Mouse (Mus musculus) T-helper 2 cell (primary cell): ENCODE results near the gene Btbd9.

Source experiments
- in situ Hi-C: fragments of 300-600 bp; cut with MboI, MseI; formaldehyde crosslinking; loops from one replicate; pipeline ENCODE4 v1.15.1; 2025; ENCODE audit warnings: high pct_unique_total_duplicates

Btbd9 gene

DNA sequence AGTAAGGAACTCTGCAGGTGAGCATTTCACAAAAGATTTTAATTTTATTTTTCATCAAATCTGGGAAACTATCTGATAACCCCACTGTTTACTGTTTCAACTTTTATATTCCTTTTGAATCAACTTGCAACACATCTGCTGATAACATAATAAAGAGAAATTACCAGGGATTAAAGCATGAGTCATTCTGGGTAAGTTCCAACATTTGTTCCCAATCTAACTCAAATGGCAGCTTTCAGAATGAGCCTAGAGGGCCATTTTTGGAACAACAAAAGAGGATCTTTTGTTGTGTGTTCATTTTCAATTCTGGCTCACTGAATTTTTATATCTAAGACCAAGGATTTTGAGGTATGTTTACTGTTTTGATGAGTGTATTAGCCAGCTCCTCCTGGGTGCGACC, 185.1 kb downstream of the Btbd9 start:
- in situ Hi-C loops: no loop called here

DNA sequence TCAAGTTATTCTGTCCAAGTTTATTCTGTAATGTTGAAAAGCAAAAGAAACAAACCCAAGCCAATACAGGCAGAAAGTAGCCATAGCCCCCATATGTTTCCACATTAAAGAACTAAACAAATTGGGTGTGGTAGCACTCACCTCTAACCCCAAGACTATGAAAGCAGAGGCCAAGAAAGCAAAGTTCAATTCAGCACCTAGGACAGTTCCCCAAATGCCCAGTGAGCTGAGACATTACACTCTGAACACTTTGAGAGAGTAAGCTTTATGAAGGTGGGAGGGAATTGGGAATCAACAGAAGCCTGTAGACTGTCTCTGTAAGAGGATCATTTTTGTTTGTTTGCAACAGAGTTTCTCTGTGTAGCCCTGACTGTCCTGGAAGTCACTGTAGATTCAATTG, 186.6 kb downstream of the Btbd9 start:
- in situ Hi-C loops: no loop called here

DNA sequence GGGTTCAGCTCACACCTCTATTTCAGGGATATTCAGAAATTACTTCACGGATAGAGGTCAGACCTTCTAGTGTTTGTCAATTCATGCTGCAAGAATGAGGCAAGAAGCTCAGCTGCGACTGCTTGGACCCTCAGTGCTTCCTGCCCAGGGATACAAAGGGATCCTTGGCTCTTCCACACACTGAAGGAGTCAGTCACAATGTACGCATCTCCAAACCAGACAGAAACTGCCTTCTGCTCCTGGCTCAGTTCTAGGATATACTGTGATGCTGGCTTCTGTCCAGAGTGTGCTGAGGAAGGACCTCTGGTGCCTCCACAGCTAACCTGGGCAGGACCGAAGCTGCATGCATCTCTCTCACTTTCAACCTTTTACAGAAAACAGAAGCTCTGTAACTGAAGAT, 187.5 kb downstream of the Btbd9 start:
- in situ Hi-C loops: no loop called here

DNA sequence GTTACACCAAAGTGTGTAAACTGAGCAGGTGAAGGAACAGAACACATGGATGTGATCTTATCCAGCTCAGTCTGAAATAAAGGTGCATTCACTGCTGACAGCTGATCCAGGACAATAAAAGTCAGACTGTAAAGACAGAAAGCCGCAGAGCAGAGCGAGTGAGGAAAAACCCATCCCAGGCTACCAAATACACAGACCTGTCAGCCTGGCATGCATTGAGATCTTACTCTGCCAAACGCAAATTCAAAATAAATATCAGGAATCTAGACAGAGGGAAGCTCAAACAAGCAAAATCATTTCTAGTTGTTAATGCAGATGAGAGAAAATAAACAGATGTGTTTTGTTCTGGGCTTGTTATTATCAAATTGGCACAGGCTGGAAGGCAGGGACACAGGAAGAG, 187.9 kb downstream of the Btbd9 start:
- in situ Hi-C loops: no loop called here

DNA sequence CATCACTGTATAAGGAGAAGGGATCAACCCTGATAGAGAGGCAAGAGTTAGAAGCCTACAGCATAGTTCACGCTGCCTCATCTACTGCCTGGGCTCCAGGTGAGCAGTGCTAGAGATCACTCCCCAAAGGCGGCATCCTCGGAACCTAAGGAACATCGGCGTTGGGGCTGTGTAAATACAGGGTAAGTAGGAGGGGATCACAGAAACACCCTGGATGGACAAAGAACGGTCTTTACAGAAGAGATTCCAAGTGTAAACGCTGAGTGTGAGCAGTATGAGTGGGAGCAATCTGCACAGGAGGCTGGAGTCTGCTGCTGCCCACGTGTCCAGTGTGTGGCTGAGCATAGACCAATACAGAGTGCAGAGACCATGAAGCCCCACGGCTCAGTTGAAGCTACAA, 190.0 kb downstream of the Btbd9 start:
- in situ Hi-C loops: no loop called here

DNA sequence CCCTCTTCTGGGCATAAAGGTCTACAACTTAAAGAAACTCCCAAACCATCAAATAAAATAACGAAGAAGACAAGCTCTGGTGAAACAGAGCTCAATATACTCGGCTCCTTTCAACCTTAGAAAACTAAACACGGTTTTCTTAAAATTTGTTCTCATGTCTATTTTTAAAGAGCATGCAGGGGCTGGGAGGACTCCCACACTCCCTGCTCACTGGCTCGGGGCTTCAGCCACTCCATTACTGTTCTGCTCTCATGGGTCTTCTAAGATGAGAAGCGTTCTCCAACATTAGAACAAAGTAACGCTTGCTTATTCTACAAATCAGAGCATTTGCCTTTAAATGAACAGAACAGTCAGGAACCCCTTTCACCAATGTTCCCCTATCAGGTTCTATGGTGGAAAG, 192.6 kb downstream of the Btbd9 start:
- in situ Hi-C loops: no loop called here

DNA sequence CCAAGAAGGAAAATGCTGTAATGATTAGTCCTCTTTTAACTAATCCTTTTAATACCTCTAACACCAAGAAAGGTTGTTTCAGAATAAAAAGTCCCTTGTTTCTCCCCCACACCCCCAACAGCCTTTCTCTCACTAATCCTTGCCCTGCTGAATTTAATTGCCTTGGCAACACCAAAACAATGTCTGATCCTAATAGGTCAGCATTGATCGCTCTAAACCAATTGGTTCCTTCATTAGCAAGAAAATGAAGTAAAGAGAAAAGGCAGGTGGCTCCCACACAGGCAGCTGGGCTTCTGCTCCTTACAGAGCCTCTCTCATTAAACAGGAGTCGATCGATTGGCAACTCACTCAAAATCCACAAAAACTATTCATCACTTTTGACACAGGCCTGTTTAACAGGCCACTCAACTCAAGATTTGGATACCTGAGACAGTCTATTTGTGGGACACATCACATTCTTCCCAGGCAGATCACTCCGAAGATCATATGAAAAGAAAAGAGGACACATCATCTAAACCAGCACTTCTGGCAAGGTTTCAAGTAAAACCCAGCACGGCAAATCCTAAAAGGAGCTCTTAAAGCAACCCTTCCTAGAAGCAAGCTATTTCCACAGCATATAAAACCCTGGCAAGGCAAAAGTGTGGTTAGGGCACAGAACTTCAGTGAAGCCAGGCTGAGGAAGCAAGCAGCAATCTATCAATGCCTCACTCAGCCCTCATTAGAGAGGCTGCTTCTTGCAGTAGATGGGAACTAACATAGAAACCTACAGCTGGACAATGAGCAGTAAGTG, 197.9 kb downstream of the Btbd9 start:
- in situ Hi-C loops: no loop called here

DNA sequence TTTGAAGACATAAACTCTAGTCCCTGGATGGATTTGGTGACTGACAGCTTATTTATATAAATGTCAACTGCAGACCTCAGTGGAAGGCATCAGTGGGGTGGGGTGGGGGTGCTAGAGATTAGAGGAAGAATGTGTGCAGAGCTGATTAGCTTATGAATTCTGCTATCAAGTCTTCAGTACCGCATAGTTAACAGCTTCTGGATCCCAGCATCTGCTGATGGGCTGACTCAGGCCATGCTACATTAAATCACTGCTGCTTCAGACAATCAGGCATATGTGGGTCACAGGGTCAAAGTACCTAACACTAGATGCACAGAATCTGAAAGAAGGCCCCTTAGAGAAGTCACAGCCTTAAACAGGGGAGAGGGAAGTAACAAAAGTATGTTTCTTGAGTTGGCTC, 198.5 kb downstream of the Btbd9 start:
- in situ Hi-C loops: no loop called here

DNA sequence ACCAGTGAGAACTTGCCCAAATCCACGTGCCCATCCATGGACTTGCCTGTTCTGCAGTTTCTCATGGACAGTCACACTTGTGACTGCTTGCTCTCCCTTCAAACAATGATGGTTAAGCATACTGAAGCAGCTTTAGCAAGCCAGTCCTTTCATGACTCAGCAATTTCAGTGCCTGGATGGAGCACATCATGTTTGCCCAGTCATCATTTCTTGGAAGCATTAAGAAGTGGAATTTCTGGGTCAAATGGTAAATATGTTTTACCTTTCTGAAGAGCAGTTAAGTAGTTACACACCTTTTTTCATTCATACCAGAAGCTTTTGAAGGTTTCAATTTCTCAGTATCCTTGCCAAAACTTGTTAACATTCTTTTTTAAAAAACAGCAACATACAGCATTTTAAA, 201.2 kb downstream of the Btbd9 start:
- in situ Hi-C loops: no loop called here

DNA sequence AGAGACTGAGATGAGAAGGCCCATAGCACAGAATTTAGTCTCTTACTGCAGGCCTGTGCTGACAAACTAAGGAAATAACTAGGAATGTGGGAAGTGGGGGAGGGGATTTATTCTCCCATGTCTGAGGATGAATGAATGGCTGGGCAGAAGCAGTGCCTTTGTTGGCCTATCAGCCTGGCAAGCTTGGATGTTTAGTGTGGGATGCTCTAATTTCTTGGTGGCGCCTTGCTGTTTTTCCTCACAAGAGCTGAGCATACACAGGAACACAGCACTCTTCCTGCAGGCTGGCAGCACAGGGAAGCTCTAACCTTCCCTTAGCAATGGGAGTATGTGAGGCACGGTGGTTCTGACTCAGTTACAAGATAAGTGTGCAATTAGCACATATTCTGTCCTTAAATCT, 207.7 kb downstream of the Btbd9 start:
- in situ Hi-C loops: no loop called here

DNA sequence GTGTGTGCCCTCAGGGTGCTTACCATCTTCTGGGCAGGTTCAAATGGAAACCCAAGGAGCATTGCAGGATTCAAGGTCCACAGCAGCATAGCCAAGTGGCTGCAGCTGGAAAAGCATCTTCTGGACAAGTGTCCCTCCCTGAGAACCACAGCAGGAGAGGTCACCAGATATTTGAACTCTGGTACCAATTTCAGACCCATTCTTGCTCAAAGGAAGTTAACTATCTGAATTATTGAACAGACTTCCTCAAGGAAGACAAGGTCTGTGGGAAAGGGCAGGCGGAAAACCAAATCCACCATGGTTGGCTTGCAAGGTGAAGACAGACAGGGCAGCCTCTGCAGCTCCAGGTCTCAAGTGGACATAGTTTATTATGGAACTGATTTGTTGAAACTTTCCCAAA, 211.6 kb downstream of the Btbd9 start:
- in situ Hi-C loops: no loop called here

DNA sequence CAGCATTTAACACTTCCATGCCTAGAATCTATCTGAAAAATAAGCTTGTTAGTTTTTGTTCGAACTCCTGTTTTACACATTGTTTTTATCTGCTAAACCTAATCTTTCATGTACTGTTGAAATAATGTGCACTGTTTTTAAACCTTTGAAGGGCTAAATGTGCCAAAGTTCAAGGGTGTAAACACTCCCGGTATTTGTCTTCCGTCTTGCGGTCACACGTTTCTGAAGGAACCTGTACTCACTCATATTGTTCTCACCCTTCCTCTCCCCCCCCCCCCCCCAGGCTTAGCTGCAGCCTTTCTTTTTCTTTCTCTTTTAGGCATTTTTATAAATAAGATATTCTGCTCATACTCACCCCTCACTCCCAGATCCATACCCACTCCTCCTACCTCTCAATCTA, 212.9 kb downstream of the Btbd9 start:
- in situ Hi-C loops: no loop called here

DNA sequence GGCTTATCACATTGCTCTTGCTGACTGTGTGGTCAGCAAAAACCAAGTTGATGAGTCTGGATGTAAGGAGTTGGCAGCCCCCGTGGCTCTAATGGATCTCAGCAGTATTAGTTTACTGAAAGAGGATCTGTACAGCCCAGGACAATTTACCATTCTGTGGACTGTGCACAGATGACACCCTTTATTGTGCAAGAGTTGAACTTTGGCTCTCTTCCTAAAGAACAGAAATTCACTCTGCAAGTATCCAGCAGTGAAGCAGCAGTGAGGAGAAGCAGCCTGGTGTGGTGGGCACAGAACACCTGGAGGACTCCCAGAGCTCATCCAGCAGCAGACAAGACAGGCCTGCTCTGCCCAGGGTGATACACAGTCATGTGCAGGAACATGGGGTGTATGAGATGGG, 215.6 kb downstream of the Btbd9 start:
- in situ Hi-C loops: no loop called here

DNA sequence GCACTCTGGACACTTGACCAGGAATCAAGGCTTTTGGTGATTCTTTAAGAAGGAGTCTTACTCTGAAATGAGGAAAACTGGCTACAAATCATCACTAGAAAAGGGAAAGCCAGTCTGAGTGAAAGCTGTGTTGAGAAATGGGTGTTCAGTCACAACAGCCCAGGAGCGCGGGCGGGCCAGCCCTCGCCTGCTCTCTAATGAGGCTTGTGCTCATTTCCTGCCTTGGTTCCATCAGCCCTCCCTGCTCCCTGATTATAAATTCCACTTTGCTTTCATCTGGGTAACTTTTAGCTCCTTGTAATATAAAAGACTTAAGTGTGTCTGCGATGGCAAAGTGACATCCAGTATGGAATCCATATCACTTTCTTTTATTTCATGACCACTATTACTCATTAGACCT, 216.9 kb downstream of the Btbd9 start:
- in situ Hi-C loops: no loop called here

DNA sequence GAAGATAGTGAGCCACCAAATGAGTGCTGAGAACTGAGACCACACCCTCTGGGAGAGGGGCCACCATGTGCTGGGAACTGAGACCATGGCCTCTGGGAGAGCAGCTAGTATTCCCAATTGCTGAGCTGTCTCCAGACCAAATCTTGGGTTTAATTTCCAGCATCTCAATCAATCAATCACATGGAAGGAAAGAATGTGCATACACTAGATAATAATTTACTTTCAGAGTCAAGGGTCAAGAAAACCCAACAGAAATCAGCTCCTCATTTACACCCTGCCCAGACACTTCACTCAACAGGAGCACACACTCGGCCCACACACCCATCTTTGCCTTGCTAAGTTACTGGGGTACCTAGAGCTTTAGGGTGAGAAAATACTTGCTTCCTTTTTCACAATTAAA, 220.9 kb downstream of the Btbd9 start:
- in situ Hi-C loops: no loop called here

DNA sequence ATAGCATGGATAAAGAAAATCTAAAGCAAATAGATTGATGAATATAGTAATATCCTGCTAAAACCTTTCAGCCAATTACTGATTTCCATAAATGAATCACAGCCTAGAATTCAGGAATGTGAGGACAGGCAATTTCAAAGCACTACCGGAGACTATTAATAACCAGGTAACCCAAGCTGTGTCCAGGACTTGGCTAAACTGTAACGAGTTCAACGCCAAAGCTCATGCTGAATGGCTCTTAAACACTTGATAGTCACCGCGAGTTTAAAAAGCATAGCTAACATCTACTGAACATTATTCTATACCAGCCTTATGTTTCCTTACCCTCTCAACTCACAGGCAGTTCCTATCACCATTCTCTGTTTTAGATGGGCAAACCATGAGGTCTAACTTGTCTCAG, 221.9 kb downstream of the Btbd9 start:
- in situ Hi-C loops: no loop called here

DNA sequence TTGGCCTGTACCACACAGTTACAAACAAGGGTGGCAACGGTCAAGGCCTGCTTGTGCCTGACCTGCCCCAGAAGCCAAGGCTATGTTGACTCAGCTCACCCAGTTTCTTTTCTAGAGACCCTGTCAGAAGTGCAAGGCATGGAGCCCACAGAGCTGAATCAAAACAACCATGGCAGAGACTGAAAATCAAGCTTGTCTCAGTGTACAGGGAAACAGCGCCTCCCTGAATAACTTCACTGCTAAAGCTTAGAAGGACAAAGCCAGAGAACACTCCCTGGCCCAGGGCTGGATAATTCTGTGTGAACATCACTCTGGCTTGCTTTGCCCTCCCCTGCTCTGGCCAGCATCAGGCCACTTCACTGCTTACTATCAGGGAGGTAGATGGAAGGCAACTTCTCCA, 228.3 kb downstream of the Btbd9 start:
- in situ Hi-C loops: no loop called here

DNA sequence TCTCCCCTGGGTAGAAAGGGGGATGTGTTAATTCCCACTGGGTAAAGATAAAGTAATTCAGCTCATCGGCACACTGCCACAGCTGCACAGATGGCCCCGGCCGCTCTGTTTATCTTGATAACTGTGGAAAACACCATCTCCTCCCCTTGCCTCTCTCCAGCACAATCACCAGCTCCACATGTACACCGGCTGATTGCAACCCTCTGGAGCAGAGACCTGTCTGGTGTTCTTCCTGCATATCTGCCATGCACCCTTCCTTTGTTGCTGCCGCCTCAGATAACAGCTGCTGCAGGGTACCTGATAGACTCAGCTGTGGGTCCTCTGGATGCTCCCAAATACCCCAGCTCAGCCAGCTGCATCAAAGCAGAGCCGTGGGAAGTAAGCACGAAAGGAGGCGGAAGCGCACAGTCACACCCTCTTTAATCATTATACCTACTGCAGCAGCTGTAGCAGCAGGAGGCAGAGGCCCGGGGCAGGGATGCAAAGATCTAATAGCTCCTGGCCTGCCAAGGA, 229.1 kb downstream of the Btbd9 start:
- in situ Hi-C loops: no loop called here

DNA sequence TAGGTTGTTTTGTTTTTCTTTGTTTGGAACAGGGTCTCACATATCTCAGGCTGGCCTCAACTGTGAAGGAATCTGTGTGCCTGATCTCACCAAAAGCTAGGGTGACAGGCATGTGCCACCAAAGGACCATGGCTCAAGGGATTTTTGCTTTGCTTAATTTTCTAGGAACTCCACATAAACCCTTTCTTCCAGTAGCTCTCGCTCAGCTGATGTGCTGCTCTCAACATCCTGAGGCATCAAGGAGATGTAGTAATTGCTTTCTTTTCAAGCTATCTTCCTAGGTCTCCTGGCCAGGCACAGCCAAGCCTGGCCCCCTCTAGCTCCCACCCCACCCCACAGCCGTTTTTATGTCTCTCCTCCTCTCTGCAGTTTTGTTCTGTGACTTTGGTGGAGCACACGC, 231.3 kb downstream of the Btbd9 start:
- in situ Hi-C loops: no loop called here

DNA sequence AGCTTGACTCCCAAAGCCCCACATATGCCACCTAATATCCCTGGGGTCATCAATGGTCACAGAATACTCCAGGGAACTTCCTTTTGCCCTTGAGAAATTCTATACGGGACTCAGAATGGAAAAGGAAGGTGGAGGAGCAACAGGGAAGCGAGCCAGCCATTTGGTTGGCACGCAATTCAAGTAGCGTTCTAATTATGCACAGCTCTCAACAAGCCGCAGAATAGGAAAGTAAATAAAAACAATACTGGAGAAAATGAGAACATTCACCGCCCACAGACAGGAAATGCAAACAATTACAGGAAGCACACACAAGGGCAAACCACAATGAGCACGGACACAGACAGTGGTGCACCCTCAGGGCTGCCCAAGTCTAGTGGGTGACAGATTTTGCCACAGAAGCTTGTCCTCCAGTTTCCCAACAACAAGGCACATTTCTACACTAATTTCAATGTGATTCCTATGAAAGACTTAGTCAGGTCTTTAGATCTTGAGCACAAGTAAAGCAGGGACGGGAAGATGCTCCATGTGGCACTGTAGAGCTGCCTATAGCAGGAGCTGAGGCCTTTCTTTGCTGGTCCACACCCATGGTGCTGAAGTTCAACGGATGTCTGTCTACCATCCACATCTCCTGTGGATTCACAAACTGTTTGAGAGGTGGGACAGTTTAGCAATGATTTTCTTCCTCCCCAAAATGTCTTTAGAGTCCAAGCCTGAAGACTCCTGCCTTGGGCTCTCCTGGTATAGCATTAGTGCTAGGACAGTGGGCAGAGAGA, 232.4 kb downstream of the Btbd9 start:
- in situ Hi-C loops: no loop called here

DNA sequence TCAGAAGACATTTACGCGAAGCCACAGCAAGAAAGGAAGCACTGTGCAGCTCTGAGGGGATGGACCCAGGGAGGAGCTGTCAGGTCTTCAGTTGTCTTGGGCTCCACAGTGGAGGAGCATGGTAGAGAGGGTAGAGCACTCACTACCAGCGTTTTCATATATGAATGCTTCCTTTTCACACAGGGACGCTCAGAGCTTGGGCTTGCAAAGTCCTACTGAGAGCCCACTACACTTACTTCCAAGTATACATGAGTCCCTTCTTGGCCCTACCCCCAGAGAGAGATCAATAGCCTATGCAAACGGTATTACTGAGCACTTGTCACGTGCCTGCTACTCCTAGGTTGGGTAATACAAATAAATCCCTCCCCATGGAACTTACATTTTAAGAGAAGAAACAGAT, 234.7 kb downstream of the Btbd9 start:
- in situ Hi-C loops: no loop called here

DNA sequence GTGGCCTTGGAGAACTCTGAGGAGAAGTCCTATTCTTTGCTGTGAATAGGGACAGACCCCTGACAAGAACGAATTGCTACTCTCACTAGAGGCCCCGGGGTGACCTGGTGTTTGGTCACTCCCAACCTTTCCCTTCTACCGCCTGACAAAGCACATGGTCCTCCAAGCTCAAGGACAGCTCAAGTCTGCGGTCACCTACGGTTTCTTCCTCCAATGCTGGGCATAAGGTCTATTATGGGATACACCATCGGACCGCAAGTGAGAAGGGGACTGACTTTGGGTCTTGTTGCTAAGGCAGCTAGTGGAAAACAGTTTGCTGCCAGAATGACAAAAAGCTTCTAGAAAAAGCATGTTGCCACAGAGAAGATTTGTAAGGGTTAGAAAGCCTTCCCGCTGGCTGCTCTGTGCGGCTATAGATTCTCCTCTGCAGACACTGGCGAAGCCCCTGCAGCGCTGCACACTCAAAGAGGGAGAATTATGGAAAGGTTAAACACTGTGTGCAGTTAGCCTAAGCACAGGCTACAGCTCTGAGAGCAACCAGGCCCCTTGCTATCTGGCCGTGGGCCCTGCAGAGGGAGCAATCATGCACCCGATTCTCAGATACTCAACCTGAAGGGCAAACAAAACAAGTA, 235.7 kb downstream of the Btbd9 start:
- in situ Hi-C loops: no loop called here

DNA sequence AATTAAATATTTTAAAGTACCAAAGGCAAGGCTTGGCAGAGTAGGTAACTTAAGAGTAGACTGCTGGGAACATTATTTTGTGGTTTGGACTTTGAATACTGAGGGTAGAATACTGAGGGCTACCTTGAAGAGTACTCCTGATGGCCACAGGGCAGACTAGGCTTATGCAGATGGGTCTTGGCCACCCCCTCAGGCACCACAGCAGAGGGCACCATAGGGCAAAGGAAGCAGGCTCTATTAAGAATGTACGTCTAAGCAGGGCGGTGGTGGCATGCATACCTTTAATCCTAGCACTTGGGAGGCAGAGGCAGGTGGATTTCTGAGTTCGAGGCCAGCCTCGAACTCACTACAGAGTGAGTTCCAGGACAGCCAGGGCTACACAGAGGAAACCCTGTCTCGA, 237.0 kb downstream of the Btbd9 start:
- in situ Hi-C loops: no loop called here
